Mouse (Mus musculus): ENCODE measurements around the gene Nr2e1. TPM values are rescaled to one million over a fixed set of nuclear protein-coding genes. Genes with fewer than 3 reads are reported as not detected.

Nr2e1 gene
- total and polyA plus RNA-seq, 3 experiments, result not detected

DNA sequence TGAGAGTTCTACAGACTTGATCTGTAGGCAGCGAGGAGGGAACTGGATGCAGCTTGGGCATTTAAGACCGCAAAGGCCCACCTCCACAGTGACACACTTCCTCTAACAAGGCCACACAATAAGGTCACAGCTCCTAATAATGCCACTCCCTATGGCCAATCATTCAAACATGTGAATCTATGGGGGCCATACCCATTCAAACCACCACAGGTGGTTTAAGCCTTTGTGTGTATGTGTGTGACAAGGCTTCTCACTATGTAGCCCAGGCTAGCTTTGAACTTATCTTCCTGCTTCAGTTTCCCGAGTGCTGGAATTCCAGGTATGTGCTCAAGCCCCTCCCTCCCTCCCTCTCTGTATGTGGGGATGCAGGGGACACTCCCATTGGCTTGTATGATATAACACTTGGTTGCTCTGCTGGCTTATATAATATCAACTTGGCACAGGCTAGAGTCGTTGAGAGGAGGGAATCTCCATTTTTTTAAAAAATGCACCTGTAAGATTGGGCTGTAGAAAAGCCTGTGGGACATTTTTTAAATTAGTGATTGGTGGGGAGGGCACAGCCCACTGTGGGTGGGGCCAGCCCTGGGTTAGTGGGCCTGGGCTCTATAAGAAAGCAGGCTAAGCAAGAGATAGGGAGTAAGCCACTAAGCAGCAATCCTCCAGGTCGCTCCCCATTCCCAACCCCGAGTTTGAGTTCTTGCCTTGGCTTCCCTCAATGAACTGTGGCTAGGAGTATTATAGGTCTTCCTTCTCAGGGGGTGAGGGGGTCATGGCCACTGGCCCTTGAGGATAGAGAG, 37.5 kb downstream of the Nr2e1 start:
- no peak overlapping the region for H3K27ac ChIP-seq (ENCODE audit: control insufficient read depth, low read depth, low read length)
- no peak overlapping the region for H3K9ac ChIP-seq (ENCODE audit: control insufficient read depth, low read depth, low read length, poor library complexity, severe bottlenecking)
- no peaks in the 10 kb centered on the region for H3K9me3 ChIP-seq (replicated peaks; ENCODE audit: insufficient read depth, low read length)
- H3K27me3 ChIP-seq (ENCODE audit: control insufficient read depth in 1 of 2, insufficient read depth in 2 of 2, low read length in 2 of 2), result no peaks in the 10 kb centered on the region
- no peaks in the 10 kb centered on the region for H3K36me3 ChIP-seq (ENCODE audit: control insufficient read depth in 1 of 2, insufficient read depth in 2 of 2, low read length in 2 of 2)
- H3K4me1 ChIP-seq (ENCODE audit: control insufficient read depth in 1 of 2, insufficient read depth in 2 of 2, low read length in 2 of 2), result 0 out of 4 replicates have a peak, but pooled peaks cover 0 to 3% of the 10 kb centered on the region in 2 experiments
- no peaks in the 10 kb centered on the region for H3K79me2 ChIP-seq (ENCODE audit: control insufficient read depth, insufficient read depth, low read length, poor library complexity)
- no peak for TF ChIP-seq MXI1 (IDR thresholded peaks at IDR 0.05; ENCODE audit: low read depth, low read length)
- no peak for TF ChIP-seq CHD1 (IDR thresholded peaks at IDR 0.05; ENCODE audit: low read depth, low read length)
- no peak for TF ChIP-seq USF1 (IDR thresholded peaks at IDR 0.05; ENCODE audit: low read depth, low read length)
- no peak for TF ChIP-seq BHLHE40 (IDR thresholded peaks at IDR 0.05; ENCODE audit: borderline replicate concordance, low read depth, low read length)
- TF ChIP-seq HCFC1 (IDR thresholded peaks at IDR 0.05; ENCODE audit: low read depth, low read length), result no peak
- TF ChIP-seq GATA1 (IDR thresholded peaks at IDR 0.05; ENCODE audit: low read depth, low read length), result no peak
- TF ChIP-seq MAX (IDR thresholded peaks at IDR 0.05; ENCODE audit: low read length), result no peak
- DNase-seq (ENCODE audit: low read depth, low spot score), result no peak
- H3K4me3 ChIP-seq (ENCODE audit: control insufficient read depth in 1 of 2, insufficient read depth in 1 of 2, low read depth in 2 of 2, low read length in 2 of 2), result no peak overlapping the region

DNA sequence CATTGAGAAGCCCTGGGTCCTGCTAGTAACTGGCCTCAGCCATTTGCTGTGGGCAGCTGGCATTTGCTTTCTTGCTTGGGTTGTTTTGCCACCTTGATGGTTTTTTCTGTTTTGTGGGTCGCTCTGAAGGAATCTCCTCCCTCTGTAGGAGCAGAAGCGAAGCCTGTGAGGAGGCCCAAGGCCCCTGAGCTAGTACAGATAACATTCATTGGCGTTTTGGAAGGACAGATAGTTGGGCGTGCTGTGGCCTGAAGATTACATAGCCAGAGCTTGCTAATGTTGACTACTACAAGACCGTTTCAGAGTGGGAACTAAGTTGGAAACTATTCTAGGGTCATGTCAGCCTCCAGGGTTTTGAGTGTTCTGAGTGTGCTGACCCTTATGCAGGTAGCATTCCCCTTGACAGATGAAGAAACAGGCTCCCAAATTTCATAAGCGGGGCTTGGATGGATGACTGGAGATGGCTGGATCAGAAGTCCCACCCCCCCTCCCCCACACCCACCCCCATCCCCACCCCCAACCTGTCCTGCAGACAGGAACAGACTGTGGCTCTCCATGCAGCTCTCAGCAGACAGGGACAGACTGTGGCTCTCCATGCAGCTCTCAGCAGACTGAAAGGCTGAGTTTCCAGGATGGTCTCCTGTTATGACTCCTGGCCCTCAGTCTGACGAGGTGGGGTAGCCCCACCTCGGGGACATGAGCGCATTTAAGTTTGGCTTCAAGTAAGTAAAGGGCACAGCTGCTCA, 45.7 kb downstream of the Nr2e1 start:
- H3K9ac ChIP-seq (ENCODE audit: control insufficient read depth, low read depth, low read length, poor library complexity, severe bottlenecking), result peak overlapping the region; percentile 32
- H3K4me3 ChIP-seq (ENCODE audit: control insufficient read depth in 1 of 2, insufficient read depth in 1 of 2, low read depth in 2 of 2, low read length in 2 of 2), result 0 out of 4 replicates have a peak overlapping the region, but pooled peaks of 1 of the 2 experiments have one; percentile 5
- peaks cover 7 to 46% of the 10 kb centered on the region in 2 experiments; a peak in 3 of 4 replicates for H3K36me3 ChIP-seq (ENCODE audit: control insufficient read depth in 1 of 2, insufficient read depth in 2 of 2, low read length in 2 of 2)
- H3K27me3 ChIP-seq (ENCODE audit: control insufficient read depth in 1 of 2, insufficient read depth in 2 of 2, low read length in 2 of 2), result no peaks in the 10 kb centered on the region
- peaks cover 3% of the 10 kb centered on the region; the same call in 1 of the 2 replicates for H3K79me2 ChIP-seq (ENCODE audit: control insufficient read depth, insufficient read depth, low read length, poor library complexity)
- peak overlapping the region; percentile 92 for H3K27ac ChIP-seq (ENCODE audit: control insufficient read depth, low read depth, low read length)
- no peaks in the 10 kb centered on the region for H3K9me3 ChIP-seq (replicated peaks; ENCODE audit: insufficient read depth, low read length)
- H3K4me1 ChIP-seq (ENCODE audit: control insufficient read depth in 1 of 2, insufficient read depth in 2 of 2, low read length in 2 of 2), result peaks cover 23 to 44% of the 10 kb centered on the region in 2 experiments
- peak; percentile 90 for DNase-seq (ENCODE audit: low read depth, low spot score)
- TF ChIP-seq MAFK (IDR thresholded peaks at IDR 0.05; ENCODE audit: borderline replicate concordance, low read depth, low read length), result 0 out of 2 replicates have a peak, but pooled peaks have one; percentile 58
- no peak for TF ChIP-seq CHD2 (IDR thresholded peaks at IDR 0.05; ENCODE audit: low read length)
- TF ChIP-seq MAX (IDR thresholded peaks at IDR 0.05; ENCODE audit: low read length), result no peak
- TF ChIP-seq GATA1 (IDR thresholded peaks at IDR 0.05; ENCODE audit: low read depth, low read length), result peak; percentile 96
- TF ChIP-seq ZNF384 (IDR thresholded peaks at IDR 0.05; ENCODE audit: low read depth, low read length), result peak; percentile 55
- peak; percentile 66; the same call in 1 of the 2 replicates for TF ChIP-seq SIN3A (IDR thresholded peaks at IDR 0.05; ENCODE audit: low read length)
- no peak for TF ChIP-seq JUND (IDR thresholded peaks at IDR 0.05; ENCODE audit: low read depth, low read length)
- TF ChIP-seq NRF1 (IDR thresholded peaks at IDR 0.05; ENCODE audit: insufficient read depth, low read depth, low read length, poor library complexity, severe bottlenecking), result no peak
- no peak for TF ChIP-seq POLR2AphosphoS2 (IDR thresholded peaks at IDR 0.05; ENCODE audit: low read length)
- TF ChIP-seq BHLHE40 (IDR thresholded peaks at IDR 0.05; ENCODE audit: borderline replicate concordance, low read depth, low read length), result peak; percentile 48; the same call in 1 of the 2 replicates
- peak; percentile 85 for TF ChIP-seq ETS1 (IDR thresholded peaks at IDR 0.05; ENCODE audit: low read depth, low read length)
- TF ChIP-seq POLR2A (IDR thresholded peaks at IDR 0.05; ENCODE audit: control insufficient read depth in 1 of 2, insufficient read depth in 1 of 2, low read depth in 1 of 2, low read length in 2 of 2, poor library complexity in 1 of 2), result 0 out of 4 replicates have a peak, but pooled peaks of 1 of the 2 experiments have one; percentile 31
- no peak for TF ChIP-seq USF2 (IDR thresholded peaks at IDR 0.05; ENCODE audit: borderline replicate concordance in 1 of 2, insufficient read depth in 1 of 2, low read depth in 1 of 2, low read length in 2 of 2)
- TF ChIP-seq GABPA (IDR thresholded peaks at IDR 0.05; ENCODE audit: low read depth, low read length), result no peak
- no peak for TF ChIP-seq ZMIZ1 (IDR thresholded peaks at IDR 0.05; ENCODE audit: low read depth, low read length)
- no peak for TF ChIP-seq POLR2AphosphoS5 (IDR thresholded peaks at IDR 0.05; ENCODE audit: borderline replicate concordance, low read depth, low read length)
- TF ChIP-seq ZKSCAN1 (IDR thresholded peaks at IDR 0.05; ENCODE audit: low read depth, low read length), result no peak
- no peak for TF ChIP-seq CTCF (IDR thresholded peaks at IDR 0.05 in 2 of 3, conservative IDR thresholded peaks at IDR 0.05 in 1 of 3; ENCODE audit: control insufficient read depth in 1 of 3, insufficient read depth in 1 of 3, low read depth in 2 of 3, low read length in 3 of 3, poor library complexity in 1 of 3, severe bottlenecking in 1 of 3)
- no peak for TF ChIP-seq MAZ (IDR thresholded peaks at IDR 0.05; ENCODE audit: low read depth, low read length)
- TF ChIP-seq MYC (IDR thresholded peaks at IDR 0.05; ENCODE audit: low read depth, low read length), result no peak
- TF ChIP-seq EP300 (IDR thresholded peaks at IDR 0.05; ENCODE audit: low read depth in 1 of 2, low read length in 2 of 2), result peak; percentile 93 to 97
- peak; percentile 94 for TF ChIP-seq TAL1 (IDR thresholded peaks at IDR 0.05; ENCODE audit: low read length)
- no peak for TF ChIP-seq MEF2A (IDR thresholded peaks at IDR 0.05; ENCODE audit: extremely low read depth, insufficient replicate concordance, low read depth, low read length, poor library complexity, severe bottlenecking)
